ENCODE assay signal across 27 mouse cellular contexts in the genomic region with DNA sequence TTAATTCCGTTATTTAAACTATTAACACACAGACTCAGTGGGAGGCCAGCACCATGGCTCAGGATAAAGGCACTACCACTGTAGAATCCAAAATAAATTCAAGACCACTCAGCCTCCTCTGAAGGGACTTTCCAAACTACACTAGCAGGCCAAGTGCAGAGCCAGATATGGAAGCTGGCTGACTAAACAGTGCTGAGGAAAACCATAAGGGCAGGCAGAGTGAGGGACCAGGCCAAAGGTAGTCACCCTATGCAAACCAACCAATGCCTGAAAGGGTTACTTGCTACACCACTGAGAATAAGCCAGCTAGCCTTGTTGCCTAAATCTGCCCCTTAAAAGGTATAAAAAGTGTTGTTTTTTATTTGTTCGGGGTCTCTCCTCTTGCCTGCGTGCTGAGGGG.
"Had no signal": no experiment of that assay in that cellular context is flagged by ENCODE, and none has a peak within 500 bp of the region (broad histone marks: within the 10 kb centered on the region; RNA-seq: fewer than 3 reads in every experiment).

No protein-coding gene starts in this region.

- DNase-seq: gastrocnemius, postnatal 14 days; gastrocnemius, postnatal 36 days; heart, adult 11 months; heart, adult 2 months; heart, postnatal 14 days; heart, postnatal 36 days; kidney, adult 11 months; kidney, adult 2 months; kidney, adult 9 months; kidney, postnatal 14 days; kidney, postnatal 36 days; layer of hippocampus, adult 9-11 months; layer of hippocampus, postnatal 36 days; left cerebral cortex, postnatal 4 days had no signal

- H3K27me3 ChIP-seq: heart, embryonic 13.5 days; heart, embryonic 15.5 days; hindbrain, embryonic 13.5 days; hindbrain, embryonic 15.5 days; kidney, embryonic 15.5 days; limb, embryonic 13.5 days; limb, embryonic 15.5 days; liver, embryonic 12.5 days had no signal

- H3K36me3 ChIP-seq: heart, embryonic 15.5 days; hindbrain, embryonic 15.5 days had no signal

- H3K27ac ChIP-seq: heart, adult 2 months; heart, embryonic 13.5 days; heart, embryonic 15.5 days; hindbrain, embryonic 13.5 days; hindbrain, embryonic 15.5 days; hindbrain, postnatal 0 days; kidney, embryonic 15.5 days; kidney, postnatal 0 days; limb, embryonic 13.5 days; limb, embryonic 15.5 days; liver, embryonic 12.5 days; liver, embryonic 14.5 days had no signal

- ATAC-seq: hindbrain, postnatal 0 days; intestine, embryonic 16.5 days; liver, embryonic 12.5 days had no signal

- H3K4me2 ChIP-seq: heart, embryonic 11.5 days; heart, embryonic 13.5 days; heart, embryonic 15.5 days; hindbrain, embryonic 13.5 days; hindbrain, embryonic 15.5 days; kidney, embryonic 15.5 days; limb, embryonic 13.5 days; limb, embryonic 15.5 days; liver, embryonic 12.5 days had no signal

- H3K4me3 ChIP-seq: heart, adult 2 months; heart, embryonic 13.5 days; heart, embryonic 15.5 days; hindbrain, embryonic 13.5 days; hindbrain, embryonic 15.5 days; kidney, embryonic 15.5 days; limb, embryonic 13.5 days; limb, embryonic 15.5 days; liver, embryonic 12.5 days had no signal

- H3K9me3 ChIP-seq: heart, embryonic 15.5 days; hindbrain, embryonic 15.5 days; kidney, embryonic 15.5 days; limb, embryonic 13.5 days; limb, embryonic 15.5 days had no signal

- H3K9ac ChIP-seq: heart, embryonic 13.5 days; heart, embryonic 15.5 days; hindbrain, embryonic 13.5 days; hindbrain, embryonic 15.5 days; kidney, embryonic 15.5 days; limb, embryonic 13.5 days; limb, embryonic 15.5 days; liver, embryonic 12.5 days; liver, embryonic 14.5 days had no signal
